Mouse (Mus musculus) stomach, postnatal 0 days (tissue): Measurements from ENCODE around the gene Zfp286.

Experiments used
- CTCF ChIP-seq: IDR thresholded peaks from 2 replicates; pipeline ENCODE4 v1.5.1; 2016; ENCODE audit warnings: antibody characterized with exemption, low read depth, mild to moderate bottlenecking, moderate library complexity
- EP300 ChIP-seq: optimal IDR thresholded peaks from 2 replicates; pipeline ENCODE3; 2016; ENCODE audit warnings: antibody characterized with exemption

- no peak for TF ChIP-seq CTCF
- no peak for TF ChIP-seq EP300
These were observed 42.6 kb upstream of the Zfp286 start for GRCm38 (mm10) chr11:62831906-62832305.
